Mouse (Mus musculus): ENCODE data around the gene Fggy.

- no peak for TF ChIP-seq CTCF (IDR thresholded peaks at IDR 0.05; ENCODE audit: low read depth)
- TF ChIP-seq EP300 (IDR thresholded peaks at IDR 0.05; ENCODE audit: low read depth): no peak
Measured at GRCm38 (mm10) chr4:95784146-95784895, 227.0 kb downstream of the Fggy start.

Data from liver, embryonic 14.5 days (tissue).